Mouse (Mus musculus): ENCODE results near the gene Inppl1.

Gene Inppl1

GRCm38 (mm10) chr7:101844186-101844585 lies 6.2 kb upstream of the Inppl1 start:
- DNase-seq (ENCODE audit: low read depth, low spot score), result no peak

DNA sequence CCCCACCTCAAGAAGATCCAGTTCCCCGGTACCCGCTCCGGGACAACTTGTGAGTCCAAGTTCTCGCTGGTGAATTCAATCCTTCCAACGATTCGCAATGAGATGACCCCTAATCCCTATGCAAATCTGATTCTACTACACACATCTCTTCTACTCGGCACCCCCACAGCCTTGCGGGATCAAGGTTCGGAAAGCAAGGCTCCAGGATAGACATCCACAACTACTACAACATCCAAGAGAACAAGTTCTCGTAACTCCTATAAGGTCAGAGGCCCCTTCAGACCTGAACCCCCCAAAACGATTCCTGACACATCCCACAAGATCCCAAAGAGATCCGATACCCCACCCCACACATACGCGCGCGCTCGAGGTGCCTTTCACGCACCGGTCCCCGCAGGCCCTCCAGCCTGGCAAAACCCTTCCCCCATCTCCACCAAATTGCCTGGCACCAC lies 849 bp downstream of the Inppl1 start:
- no peak for DNase-seq (ENCODE audit: low read depth, low spot score)

DNA sequence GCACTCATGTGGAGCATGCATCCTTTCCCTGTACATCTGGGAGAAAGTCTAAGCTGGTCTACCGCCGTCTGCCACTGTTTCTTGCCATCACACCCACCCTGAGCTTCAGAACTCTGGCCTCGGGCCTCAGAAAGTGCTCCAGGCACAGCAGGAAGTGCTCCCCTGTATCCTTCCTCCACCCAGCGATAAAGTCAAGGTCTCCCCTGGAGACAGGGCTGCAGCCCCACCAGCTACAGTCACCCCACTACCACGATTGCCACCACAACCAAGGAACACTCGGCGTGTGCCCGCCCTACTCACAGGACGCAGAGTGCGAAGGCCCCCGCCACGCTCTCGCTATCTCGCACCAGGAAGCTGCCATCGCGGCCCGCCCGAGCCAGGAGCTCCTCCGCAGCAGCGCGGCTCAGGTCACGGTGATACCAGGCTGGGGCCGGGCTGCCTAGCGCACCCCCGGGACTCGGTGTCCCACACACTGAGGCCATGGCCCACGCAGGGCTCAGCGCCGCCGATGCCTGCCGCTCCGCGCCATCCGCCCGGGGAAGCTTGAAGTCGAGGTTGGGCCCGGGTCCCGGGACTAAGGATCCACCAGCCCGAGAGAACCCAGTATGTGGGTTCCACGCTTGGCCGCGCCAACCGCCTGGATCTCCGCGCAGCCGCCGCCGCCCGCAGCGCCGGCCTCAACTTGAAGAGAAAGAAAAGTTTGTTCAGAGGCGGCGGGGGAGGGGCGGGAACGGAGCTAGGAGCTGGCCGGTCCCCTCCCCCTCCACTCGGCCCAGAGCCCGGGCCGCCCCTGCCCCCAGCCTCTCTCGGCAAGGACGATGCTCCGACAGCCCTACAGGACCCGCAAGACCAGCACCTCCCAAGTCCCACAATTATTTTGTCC lies 1.5 kb downstream of the Inppl1 start:
- no peak for DNase-seq (ENCODE audit: low read depth, low spot score)

DNA sequence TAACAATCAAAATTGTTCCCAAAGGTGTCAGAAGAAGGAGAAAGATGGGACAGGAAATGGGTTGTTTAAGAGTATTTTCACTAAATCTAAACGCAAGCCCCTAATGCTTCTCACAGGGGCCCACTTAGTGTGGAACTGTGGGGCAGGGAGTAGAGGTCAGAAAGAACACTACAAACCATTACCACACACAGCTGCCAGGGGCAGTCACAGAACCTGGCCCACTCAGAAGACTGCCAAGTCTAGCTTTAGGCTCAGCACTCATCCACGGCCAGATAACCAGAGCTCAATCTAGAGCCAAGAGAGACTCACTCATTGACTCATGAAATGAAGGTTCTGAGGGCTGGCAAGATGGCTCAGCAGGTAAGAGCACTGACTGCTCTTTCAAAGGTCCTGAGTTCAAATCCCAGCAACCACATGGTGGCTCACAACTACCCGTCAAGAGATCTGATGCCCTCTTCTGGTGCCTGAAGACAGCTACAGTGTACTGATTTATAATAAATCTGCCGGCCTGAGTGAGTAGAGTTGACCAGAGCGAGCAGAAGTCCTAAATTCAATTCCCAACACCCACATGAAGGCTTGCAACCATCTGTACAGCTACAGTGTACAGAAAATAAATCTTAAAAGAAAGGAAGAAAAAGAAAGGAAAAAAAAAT lies 2.4 kb downstream of the Inppl1 start:
- DNase-seq (ENCODE audit: low read depth, low spot score), result no peak

DNA sequence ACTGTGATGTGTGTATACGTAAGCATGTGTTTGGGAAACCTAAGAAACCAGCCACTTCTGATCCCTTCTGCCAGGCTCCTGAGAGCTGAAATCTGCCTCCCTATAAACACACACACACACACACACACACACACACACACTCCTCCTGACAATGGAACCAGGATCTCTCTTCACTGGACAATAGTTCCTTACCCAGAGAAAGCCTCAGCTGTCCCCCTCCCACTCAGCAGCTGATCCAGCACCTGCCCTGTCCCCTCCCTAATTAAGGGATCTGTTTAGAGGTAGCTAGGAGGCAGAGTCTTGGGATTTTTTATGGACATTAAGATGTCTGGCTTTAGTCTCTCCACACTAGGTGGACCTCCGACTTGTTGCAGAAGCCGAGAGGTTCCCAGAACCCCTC lies 3.1 kb downstream of the Inppl1 start:
- no peak for DNase-seq (ENCODE audit: low read depth, low spot score)

- no peak for DNase-seq (ENCODE audit: low read depth, low spot score)
Measured at GRCm38 (mm10) chr7:101833916-101834584, 4.0 kb downstream of the Inppl1 start.

DNA sequence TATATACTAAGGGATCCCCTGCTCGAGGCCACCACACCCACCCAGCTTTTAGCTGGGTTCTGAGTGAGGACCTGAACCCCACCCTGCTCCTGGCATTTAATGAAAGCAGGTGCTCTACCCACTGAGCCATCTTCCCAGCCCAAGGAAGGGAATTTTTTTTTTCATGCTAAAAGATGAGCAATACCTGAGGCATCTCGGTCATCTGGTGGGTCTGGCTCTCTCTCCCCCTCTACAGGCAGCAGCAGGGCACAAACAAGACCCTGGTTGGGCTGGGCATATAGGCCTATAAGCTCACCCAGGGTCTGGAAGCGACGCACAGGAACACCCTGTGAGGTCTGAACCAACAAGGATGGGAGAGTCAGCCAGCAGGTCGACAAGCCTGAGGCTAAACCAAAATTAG lies 4.7 kb downstream of the Inppl1 start:
- DNase-seq (ENCODE audit: low read depth, low spot score), result no peak

- no peak for DNase-seq (ENCODE audit: low read depth, low spot score)
Measured at GRCm38 (mm10) chr7:101832372-101832771, 5.7 kb downstream of the Inppl1 start.

- DNase-seq (ENCODE audit: low read depth, low spot score), result no peak
Measured at GRCm38 (mm10) chr7:101831437-101831836, 6.6 kb downstream of the Inppl1 start.

DNA sequence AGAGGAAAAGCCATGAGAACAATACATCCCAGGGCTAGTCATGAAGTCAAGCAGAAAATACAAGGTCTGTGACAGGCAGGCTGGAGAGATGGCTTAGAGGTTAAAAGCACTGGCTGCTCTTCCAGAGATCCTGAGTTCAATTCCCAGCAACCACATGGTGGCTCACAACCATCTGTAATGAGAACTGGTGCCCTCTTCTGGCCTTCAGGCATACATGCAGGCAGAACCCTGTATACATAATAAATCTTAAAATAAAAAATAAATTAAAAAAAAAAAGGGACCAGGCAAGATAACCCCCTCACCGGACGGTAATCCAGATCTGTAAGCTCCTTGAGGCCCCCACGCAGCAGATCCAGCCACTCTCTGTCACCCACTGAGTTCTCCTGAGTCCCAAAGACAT lies 7.7 kb downstream of the Inppl1 start:
- DNase-seq (ENCODE audit: low read depth, low spot score), result no peak

DNA sequence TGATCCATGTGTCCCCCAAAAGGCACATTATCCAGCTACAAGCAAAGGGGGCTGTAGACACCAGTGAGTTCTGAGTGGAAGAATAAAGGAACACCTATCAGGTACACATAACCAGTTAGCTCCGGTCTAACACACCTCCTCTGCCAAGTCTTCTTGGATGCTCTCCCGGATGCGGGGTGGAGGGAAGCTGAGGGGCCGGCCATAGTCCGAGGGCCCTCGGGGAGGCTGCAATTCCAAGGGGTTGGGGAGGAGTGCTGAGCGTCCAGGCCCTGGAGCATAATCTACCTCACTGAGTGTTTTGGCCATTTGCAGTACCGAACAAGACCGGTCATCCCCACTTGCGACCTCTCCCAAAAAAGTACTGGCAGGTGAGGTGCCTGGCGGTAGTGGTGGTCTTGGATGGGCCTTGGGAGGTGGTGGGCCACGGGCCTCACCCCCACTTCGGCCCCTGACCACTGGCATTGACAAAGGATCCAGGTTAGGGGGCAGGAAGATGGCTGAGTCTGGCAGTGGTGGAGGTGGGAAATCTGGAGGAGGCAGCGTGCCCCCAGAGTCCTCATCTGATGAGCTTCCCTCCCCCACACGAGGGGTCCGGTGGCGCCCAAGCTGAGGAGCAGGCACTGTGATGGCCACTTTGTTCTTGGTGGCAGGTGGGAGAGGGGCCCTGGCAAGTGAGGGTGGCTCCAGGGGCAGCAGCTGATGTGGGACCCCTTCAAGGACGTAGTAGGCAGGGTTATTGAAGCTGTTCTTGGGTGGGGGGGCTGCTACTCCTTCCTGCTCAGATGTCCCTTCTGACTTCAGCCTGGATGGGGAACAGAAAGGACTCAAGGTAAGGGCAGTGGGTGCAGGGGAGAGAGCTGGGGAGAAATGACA lies 14.0 kb downstream of the Inppl1 start:
- no peak for DNase-seq (ENCODE audit: low read depth, low spot score)

DNA sequence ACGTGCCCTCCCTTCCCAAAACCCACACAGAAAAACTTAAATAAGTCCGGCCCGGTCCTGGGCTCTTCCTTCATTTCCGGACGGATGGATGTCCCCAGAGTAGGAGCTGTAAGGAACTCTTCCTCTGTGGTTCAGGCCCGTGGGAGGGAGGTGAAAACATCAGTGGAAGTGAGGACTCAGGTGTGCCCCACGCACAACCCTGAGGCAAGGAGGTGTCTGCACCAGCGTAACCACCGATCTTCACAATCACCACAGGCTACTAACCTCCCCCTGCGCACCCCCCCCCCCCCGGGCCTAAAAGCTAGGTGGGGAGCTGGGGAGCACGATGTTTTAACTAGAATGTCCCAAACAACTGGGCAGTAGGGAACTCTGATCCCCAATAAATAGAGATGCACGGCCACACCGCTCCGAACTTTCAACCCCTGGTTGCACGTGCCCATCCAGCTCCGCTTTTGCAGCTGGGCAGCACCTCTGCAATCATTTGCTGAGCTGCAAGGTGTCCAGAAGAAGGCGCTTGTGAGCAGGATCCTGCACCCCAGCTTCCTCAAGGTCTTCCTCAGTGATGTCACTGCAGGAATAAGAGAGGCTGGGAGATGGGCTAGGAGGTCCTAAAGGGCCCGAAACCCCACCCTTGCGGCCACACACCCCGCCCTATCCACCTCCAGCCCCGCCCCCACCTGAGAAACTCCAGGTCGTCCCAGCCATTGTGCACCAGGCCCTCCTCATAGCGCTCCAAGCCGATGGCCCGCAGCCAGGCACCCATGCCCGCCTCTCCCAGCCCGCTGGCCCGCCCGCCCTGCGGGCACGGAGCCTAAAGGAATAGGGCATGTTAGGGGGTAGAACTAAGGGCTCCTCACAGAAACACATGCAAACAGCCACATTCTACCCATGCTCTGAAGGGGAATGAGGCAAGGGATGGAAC lies 14.9 kb downstream of the Inppl1 start:
- peak; percentile 64 for DNase-seq (ENCODE audit: low read depth, low spot score)

DNA sequence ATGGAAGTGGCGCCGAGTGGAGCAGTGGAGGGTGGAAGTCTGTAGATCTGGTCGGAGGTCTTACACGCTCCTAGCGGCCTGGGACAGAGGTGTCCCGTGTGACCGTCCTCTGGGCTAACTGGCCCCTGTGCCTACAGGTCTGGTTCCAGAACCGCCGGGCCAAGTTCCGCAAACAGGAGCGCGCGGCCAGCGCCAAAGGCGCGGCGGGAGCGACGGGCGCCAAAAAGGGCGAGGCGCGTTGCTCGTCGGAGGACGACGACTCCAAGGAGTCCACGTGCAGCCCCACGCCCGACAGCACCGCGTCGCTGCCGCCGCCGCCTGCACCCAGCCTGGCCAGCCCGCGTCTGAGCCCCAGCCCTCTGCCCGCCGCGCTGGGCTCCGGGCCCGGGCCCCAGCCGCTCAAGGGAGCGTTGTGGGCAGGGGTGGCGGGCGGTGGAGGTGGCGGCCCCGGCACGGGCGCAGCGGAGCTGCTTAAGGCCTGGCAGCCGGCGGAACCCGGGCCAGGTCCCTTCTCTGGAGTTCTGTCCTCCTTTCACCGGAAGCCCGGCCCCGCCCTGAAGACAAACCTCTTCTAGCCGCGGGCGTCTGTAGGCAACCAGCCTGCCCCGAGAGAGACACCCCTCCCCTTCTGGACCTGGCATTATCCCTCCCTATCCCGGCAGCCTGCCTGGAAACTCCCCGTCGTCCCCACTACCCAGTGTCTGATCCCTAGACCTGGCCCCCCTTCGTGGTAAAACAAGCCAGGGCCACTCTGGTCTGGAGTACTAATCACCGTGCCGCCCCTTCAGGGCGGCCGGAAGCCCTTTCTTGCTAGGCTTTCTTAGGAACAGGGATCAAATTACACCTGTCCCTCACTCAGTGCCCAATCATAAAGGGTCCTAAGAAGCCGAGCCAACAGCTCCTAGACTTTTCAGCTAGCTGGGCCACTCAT lies 16.2 kb downstream of the Inppl1 start:
- DNase-seq (ENCODE audit: low read depth, low spot score), result no peak

- no peak for DNase-seq (ENCODE audit: low read depth, low spot score)
Measured at GRCm38 (mm10) chr7:101820295-101821030, 17.6 kb downstream of the Inppl1 start.

- no peak for DNase-seq (ENCODE audit: low read depth, low spot score)
Measured at GRCm38 (mm10) chr7:101817861-101818401, 20.1 kb downstream of the Inppl1 start, which contains the start of gene Phox2a. Phox2a (plus strand) TSS chr7:101818313.

DNA sequence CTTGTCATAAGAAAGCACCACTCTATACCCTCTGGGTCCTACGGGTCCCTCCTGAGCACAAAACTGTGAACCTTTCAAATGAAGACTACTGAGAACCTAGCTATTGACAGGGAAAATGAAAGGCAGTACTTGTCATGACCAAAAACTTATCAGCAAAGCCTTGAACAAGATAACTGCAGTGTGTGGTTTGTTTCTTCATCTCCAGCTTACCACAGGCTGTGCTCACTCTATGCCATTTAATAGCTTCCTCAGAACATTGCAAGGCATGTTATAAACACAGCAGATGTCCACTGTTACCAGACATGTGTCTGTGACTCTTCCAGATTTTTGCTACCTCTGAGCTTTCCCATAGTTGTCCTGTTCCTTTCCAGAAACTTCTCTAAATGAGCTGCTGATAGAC lies 61.0 kb downstream of the Inppl1 start:
- no peak for DNase-seq (ENCODE audit: low read depth, low spot score)

DNA sequence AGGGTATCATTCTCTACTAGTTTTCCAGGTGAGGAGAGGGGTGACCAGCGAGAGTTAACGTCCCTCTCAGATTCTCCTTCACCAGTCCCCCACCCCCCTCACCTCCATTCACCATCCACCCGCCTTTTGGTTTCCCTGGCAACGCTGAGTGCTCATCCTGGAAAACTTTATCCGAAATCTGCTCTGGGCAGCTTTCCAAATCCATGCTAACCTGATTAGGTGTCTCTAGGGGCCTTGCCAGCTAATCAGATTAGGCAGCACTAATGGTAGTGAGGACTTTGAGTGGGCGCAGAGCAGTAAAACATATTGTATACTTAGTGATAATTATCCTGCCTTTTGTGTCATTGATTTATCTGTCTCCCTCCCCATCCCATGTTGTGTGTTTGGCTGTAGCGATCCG lies 65.3 kb downstream of the Inppl1 start:
- no peak for DNase-seq (ENCODE audit: low read depth, low spot score)

All from WW6 (cell line).